Mouse (Mus musculus): ENCODE measurements around the gene Trhde.

Gene Trhde

GRCm38 (mm10) chr10:114802161-114802651, at the start of gene Trhde:
TSS of gene Trhde (minus strand) at chr10:114802307.
- peak; percentile 11 for DNase-seq

GRCm38 (mm10) chr10:114841966-114842365, 39.9 kb upstream of the Trhde start:
- DNase-seq = no peak

GRCm38 (mm10) chr10:114841440-114841839, 39.3 kb upstream of the Trhde start:
- DNase-seq = no peak

GRCm38 (mm10) chr10:114831313-114831712, 29.2 kb upstream of the Trhde start:
- DNase-seq = no peak

- DNase-seq = no peak
Observed at GRCm38 (mm10) chr10:114808799-114809198, 6.7 kb upstream of the Trhde start.

- peak; percentile 9 for DNase-seq
Observed at GRCm38 (mm10) chr10:114805884-114806283, 3.8 kb upstream of the Trhde start.

- peak; percentile 51 for DNase-seq
Observed at GRCm38 (mm10) chr10:114801457-114802160, 498 bp downstream of the Trhde start.

GRCm38 (mm10) chr10:114800331-114801304, 1.5 kb downstream of the Trhde start:
- peak; percentile 12 for DNase-seq

GRCm38 (mm10) chr10:114799481-114799880, 2.6 kb downstream of the Trhde start:
- DNase-seq = no peak

GRCm38 (mm10) chr10:114798788-114799187, 3.3 kb downstream of the Trhde start:
- DNase-seq = no peak

- no peak for DNase-seq
Observed at GRCm38 (mm10) chr10:114798218-114798617, 3.9 kb downstream of the Trhde start.

- no peak for DNase-seq
Observed at GRCm38 (mm10) chr10:114797664-114798063, 4.4 kb downstream of the Trhde start.

- no peak for DNase-seq
Observed at GRCm38 (mm10) chr10:114796872-114797271, 5.2 kb downstream of the Trhde start.

- no peak for DNase-seq
Observed at GRCm38 (mm10) chr10:114794214-114794613, 7.9 kb downstream of the Trhde start.

GRCm38 (mm10) chr10:114765914-114766313, 36.2 kb downstream of the Trhde start:
- DNase-seq = no peak

- no peak for DNase-seq
Observed at GRCm38 (mm10) chr10:114762125-114762524, 40.0 kb downstream of the Trhde start.

- DNase-seq = no peak
Observed at GRCm38 (mm10) chr10:114759240-114759639, 42.9 kb downstream of the Trhde start.

- no peak for DNase-seq
Observed at GRCm38 (mm10) chr10:114758614-114759013, 43.5 kb downstream of the Trhde start.

GRCm38 (mm10) chr10:114742755-114743705, 59.1 kb downstream of the Trhde start:
- DNase-seq = no peak

- no peak for DNase-seq
Observed at GRCm38 (mm10) chr10:114739916-114740315, 62.2 kb downstream of the Trhde start.

- no peak for DNase-seq
Observed at GRCm38 (mm10) chr10:114737581-114737980, 64.5 kb downstream of the Trhde start.

GRCm38 (mm10) chr10:114736377-114736776, 65.7 kb downstream of the Trhde start:
- no peak for DNase-seq
